Mouse (Mus musculus) adrenal gland, adult 18-20 months (tissue): Measurements from ENCODE around the gene Bpifa6. TPM values are rescaled to one million over a fixed set of nuclear protein-coding genes. Genes with fewer than 3 reads are reported as not detected.

ENCODE experiments used
- DNase-seq, 2 experiments: peaks; one replicate each; pipeline ENCODE4 v3.0.0; 2021 to 2022; ENCODE audit warnings: low spot score in 2 of 2
- long read RNA-seq, 2 experiments: library from polyadenylated mRNA; stranded (forward); transcript quantifications; one replicate each; pipeline ENCODE4 v2.0.0; 2021
- total RNA-seq, 2 experiments: library from RNA; stranded (reverse); gene quantifications; 1 replicate in 1 of 2; 2 replicates in 1 of 2; pipeline ENCODE4 v1.2.3; 2021

The Bpifa6 gene
- not detected for total RNA-seq
- long read RNA-seq, experiment 1: 0 reads
- long read RNA-seq, experiment 2: 0 reads

GRCm38 (mm10) chr2:153974582-153974981 lies at the start of gene Bpifa6:
Gene Bpifa6, plus strand, starts transcription at chr2:153974945.
- DNase-seq: no peak

DNA sequence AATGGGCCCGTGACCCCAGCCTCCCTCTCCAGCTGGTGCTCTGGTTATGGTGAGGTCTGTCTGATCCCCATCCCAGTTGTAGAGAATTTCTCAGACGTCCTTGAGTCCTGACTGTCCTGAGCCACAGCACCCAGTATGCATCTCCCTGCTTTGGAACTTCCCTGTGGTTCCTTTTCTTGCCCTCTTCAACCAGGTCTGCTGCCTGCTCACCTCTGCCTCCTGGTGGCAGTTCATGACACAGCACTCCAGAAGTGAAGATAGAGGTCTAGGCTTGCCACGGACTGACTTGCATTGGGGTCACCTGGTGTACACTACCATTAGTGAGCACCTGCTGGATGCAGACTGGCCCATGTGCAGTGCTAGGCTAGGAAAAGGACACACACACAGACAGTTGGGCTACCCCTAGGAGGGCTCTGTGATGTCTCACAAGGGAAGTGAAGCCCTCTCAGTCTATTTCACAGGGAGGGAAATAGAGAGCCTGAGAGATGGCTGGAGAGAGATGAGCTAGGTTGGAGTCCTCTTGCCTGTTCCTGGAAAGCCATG lies 44.8 kb upstream of the Bpifa6 start:
- peak; percentile 61 to 64 for DNase-seq

GRCm38 (mm10) chr2:153931125-153931524 lies 43.6 kb upstream of the Bpifa6 start:
- DNase-seq: no peak

GRCm38 (mm10) chr2:153933311-153933710 lies 41.4 kb upstream of the Bpifa6 start:
- no peak for DNase-seq

DNA sequence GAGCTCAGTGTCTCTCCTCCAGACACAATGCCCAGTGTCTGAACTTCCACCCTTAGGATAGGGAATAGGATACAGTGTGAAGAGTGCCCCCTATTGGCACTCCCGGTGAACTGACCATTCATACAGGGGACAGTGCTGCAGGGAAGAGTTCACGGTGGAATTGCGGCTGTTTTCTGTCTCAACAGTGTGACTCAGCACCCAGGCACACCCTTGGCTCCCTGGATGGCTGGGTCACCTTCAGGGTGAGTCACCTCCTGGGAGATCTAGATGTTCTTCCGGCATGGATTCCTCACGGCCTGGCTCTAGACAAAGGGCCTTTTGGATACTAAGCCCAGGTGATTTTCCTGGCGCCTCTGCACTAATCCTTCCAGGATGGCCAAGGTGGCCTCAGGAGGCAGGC lies 39.4 kb upstream of the Bpifa6 start:
- DNase-seq: peak in 1 of 2 experiments; percentile 16

DNA sequence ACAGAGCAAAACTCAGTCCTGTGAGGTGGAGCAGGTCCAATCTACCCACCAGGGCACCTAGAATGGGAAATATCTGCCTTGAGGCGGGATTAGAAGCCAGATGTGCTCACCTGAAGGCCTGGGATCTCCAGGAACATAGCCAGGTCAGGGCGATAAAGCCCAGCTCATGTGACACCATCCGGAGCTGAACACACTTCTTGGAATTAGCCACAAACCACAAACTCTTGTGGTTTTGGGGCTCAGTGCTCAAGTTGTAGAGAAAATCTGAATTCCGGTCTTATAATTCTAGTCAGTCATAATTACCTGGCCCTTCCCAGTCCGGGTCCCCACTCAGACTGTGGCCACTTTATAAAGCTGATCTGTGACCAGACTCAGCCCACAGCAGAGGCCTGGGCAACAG lies 36.9 kb upstream of the Bpifa6 start, which contains the start of gene Bpifb4:
Bpifb4 (plus strand) TSS at position 370 of the 400 bp plus-strand sequence.
- DNase-seq: no peak

- peak; percentile 60 to 65 for DNase-seq
Observed at GRCm38 (mm10) chr2:153943537-153943936, 31.2 kb upstream of the Bpifa6 start.

- DNase-seq: no peak
Observed at GRCm38 (mm10) chr2:153944567-153944966, 30.2 kb upstream of the Bpifa6 start.

DNA sequence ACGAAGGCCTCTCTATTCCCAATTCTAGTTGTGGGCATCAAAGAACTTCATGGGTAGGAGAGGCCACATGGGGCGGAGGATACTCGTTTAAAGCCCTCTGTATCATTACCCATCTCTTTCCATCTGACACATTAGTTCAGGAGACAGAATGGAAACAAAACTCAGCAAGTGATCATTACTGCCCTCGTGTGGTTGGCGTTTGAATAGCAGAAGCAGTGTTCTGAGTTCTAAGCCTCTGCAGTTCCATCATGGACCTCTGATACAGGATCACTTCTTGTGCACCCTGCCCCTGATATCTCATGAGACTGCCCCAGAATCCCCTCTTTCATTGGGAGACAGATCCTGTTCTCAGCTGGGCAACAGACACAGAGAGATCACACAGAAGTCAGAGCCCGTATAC lies 21.8 kb upstream of the Bpifa6 start:
- DNase-seq: peak; percentile 62 to 65

GRCm38 (mm10) chr2:153953836-153954235 lies 20.9 kb upstream of the Bpifa6 start:
- peak; percentile 38 to 42 for DNase-seq

GRCm38 (mm10) chr2:153962821-153963331 lies 11.9 kb upstream of the Bpifa6 start:
- DNase-seq: no peak

GRCm38 (mm10) chr2:153963334-153963733 lies 11.4 kb upstream of the Bpifa6 start:
- DNase-seq: no peak

DNA sequence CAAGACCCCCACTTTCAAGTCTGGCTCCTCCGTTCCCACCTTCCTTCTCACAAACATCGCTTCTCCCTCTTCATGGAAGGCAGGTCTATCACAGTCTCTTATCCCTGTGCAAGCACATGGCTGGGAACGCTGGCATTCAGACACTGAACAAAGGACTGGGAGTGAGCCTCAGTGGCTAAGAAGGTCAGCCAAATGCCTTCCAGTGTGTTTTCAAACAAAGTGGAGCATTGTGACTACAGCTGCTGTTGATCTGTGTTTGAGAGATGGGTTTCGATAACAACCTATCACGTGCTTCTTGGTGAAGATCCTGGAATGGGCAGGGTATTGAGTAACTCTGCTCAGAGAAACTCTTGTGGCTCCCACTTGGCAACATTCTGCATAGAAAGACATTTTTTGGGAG lies 4.5 kb upstream of the Bpifa6 start:
- DNase-seq: no peak

DNA sequence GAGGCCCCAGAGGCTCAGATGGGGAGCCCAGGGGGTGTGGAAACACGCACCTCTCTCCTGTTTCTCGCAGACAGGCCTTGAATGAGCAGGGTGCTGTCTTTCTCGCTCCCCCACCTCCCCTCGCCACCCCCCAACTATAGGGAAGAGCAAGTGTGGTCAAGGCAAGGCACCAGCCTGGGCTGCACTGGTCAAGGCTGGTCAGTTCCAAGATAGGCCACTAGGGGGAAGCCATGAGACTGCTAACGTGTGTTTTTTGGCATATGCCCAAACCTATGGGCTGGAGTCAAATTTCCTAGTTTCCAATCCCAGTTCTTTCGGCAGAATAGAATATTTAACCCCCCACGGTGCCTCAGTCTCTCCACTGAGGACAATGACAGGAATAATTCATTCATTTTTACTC lies 21.0 kb downstream of the Bpifa6 start:
- DNase-seq: peak; percentile 84

DNA sequence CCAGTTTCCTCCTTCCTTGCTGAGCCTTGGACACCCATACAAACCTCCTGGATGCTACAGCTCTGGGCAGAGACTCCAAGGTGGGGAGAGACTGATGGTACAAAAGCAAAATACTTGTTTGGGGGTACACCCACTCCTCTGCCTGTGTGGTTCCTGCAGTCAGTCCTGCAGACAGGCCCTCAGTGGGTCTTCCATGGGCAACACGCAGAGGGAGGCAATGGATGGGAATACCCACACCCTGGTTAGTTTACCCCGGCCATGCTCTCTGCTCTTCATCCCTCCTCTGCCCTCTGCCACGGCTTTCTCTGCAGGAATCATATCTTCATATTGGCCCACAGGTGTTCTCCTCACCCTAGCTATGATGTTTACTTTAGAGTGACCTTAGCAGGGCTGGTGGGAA lies 25.8 kb downstream of the Bpifa6 start:
- DNase-seq: no peak

- DNase-seq: no peak
Observed at GRCm38 (mm10) chr2:154001056-154001455, 26.3 kb downstream of the Bpifa6 start.

DNA sequence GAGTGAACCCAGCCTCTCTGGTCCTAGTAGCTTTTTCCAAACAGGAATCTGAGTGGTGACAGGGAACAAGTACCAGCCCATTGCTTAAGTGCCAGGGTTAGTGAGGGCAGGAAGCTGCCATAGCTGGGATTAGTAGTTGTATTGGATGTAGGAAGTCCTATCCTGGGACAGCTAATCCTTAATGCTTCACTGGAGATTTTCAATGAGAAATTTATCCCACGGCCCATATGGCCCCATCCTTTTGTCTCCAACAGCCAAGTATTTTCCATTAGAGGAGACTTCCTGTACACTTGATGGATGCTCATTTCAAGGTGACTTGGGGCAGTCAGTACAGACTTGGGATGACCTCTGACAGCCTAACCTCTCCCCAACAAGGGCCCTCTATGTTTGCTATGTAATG lies 29.7 kb downstream of the Bpifa6 start:
- no peak for DNase-seq

DNA sequence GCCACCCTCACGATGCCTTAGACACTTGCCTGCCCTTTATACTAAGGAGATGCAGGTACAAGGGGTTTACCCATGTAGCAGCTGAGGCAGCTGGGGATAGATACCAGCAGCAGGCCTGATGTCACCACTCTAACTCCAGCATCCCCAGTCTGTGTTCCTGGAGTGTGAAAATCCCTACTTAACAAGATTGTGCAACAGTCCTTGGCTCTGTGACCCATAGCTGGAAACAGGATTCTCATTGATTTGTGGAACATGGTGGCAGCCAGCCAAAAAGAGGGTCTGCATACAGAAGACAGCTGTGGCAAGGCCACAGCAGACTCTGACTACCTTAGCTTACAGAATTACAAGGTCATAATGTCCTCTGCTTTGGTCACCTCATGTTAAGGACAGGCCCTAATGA lies 30.3 kb downstream of the Bpifa6 start:
- DNase-seq: no peak

DNA sequence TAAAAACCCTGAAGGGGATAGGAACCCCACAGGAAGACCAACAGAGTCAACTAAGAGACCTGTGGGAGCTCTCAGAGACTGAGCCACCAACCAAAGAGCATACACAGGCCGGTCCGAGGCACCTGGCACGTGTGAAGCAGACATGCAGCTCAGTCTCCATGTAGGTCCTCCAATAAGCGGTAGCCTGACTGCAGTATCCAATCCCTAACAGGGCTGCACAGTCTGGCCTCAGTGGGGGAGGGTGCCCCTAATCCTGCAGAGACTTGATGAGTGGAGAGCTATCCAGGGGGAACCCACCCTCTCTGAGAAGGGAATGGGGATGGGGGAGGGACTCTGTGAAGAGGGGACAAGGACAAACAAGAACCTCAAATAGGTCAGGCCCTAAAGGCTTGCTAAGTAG lies 31.0 kb downstream of the Bpifa6 start:
- no peak for DNase-seq

- DNase-seq: no peak
Observed at GRCm38 (mm10) chr2:154006331-154006730, 31.6 kb downstream of the Bpifa6 start.

- DNase-seq: no peak
Observed at GRCm38 (mm10) chr2:154007381-154007780, 32.6 kb downstream of the Bpifa6 start.

DNA sequence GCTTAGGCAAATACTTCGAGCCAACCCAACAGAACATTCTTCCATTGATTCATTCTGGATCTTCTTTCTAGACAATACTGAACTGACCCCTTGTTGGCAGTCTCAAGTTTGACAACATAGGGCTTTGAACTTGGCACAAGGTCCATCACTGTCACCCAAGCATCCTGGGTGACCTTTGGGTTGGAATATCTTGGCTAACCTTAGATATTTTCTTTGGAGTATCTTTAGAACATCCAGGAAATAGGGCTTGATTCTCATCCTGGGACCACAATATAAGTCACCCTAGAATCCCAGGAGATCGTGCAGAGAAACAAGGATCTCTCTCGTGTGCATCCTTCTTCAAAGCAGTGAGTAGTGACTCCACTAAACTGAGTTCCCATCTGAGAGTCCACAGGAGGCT lies 33.2 kb downstream of the Bpifa6 start, which contains the start of gene Bpifa2:
Bpifa2 (plus strand) TSS at position 301 of the 400 bp plus-strand sequence.
- DNase-seq: no peak

GRCm38 (mm10) chr2:154017990-154018389 lies 43.2 kb downstream of the Bpifa6 start:
- no peak for DNase-seq
